21 mouse cellular contexts compared by ENCODE assay signal in the genomic region with DNA sequence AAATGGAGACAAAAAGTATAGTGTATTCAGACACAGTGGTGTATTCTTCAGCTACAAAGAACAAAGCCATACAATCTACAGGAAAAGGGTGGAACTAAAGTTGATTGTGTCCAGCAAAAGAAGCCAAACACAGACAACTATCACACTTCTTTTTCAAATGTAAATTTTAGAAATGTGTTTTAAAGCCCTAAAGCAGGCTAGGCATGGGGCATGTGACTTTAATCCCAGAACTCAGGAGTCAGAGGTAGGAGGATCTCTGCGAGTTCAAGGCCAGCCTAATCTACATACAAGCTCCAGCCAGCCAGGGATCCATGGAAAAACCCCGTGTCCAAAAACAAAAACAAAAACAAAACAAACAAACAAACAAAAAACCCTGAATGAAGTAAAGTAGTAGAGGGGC.
DNase-seq lines count a peak whose midpoint lies in the region; TF ChIP-seq lines count a peak whose summit lies in the region.
"Had no signal": no experiment of that assay in that cellular context is flagged by ENCODE, and none has a peak within 500 bp of the region (broad histone marks: within the 10 kb centered on the region; RNA-seq: fewer than 3 reads in every experiment).

No protein-coding gene starts in this region.

- peaks cover 0 to 8% of the 10 kb centered on the region in 2 experiments; a peak in 2 of 4 replicates for H3K4me1 ChIP-seq in ES-E14 (ENCODE audit: control insufficient read depth in 2 of 2, insufficient read depth in 2 of 2, low read length in 2 of 2, poor library complexity in 1 of 2)
- peaks cover 10% of the 10 kb centered on the region for H3K4me1 ChIP-seq in forebrain, embryonic 10.5 days
- H3K4me1 ChIP-seq: embryonic facial prominence, embryonic 15.5 days had no signal

- no peak overlapping the region for H3K27ac ChIP-seq in ES-E14 (ENCODE audit: insufficient read depth, low read depth, low read length, poor library complexity, severe bottlenecking)
- no peak overlapping the region for H3K27ac ChIP-seq in forebrain, embryonic 10.5 days
- H3K27ac ChIP-seq: embryonic facial prominence, embryonic 13.5 days; embryonic facial prominence, embryonic 15.5 days; forebrain, embryonic 13.5 days; forebrain, embryonic 15.5 days had no signal

- 74% methylated on average over 2 of the region's 2 CpGs for WGBS in forebrain, embryonic 10.5 days

- no peaks in the 10 kb centered on the region for H3K9me3 ChIP-seq in ES-E14 (ENCODE audit: control insufficient read depth, insufficient read depth, low read depth, low read length)
- no peaks in the 10 kb centered on the region for H3K9me3 ChIP-seq in forebrain, embryonic 10.5 days
- H3K9me3 ChIP-seq: embryonic facial prominence, embryonic 13.5 days; embryonic facial prominence, embryonic 15.5 days; forebrain, embryonic 13.5 days; forebrain, embryonic 15.5 days had no signal

- DNase-seq in ES-CJ7 (ENCODE audit: low read depth, low spot score) (peak; percentile 60), ES-E14 (ENCODE audit: low read depth, low spot score) (peak; percentile 26), ZHBTc4 (ENCODE audit: low read depth, low spot score) (peak; percentile 77)
- DNase-seq in lung, postnatal 4 days = no peak
- DNase-seq in forebrain, embryonic 10.5 days (ENCODE audit: extremely low spot score, low spot score) = no peak
- DNase-seq: adrenal gland, adult 2 months; adrenal gland, postnatal 10 days; adrenal gland, postnatal 25 days; cerebellum, adult 11 months; cerebellum, adult 18-20 months; cerebellum, adult 8-10 months; cerebellum, adult 9-11 months; cerebellum, postnatal 14 days; cerebellum, postnatal 36 days; embryo, embryonic 11 days; forebrain, postnatal 0 days had no signal

- H3K9ac ChIP-seq in ES-E14 (ENCODE audit: insufficient read depth, low read depth, low read length, poor library complexity, severe bottlenecking) = no peak overlapping the region
- H3K9ac ChIP-seq: embryonic facial prominence, embryonic 13.5 days; embryonic facial prominence, embryonic 15.5 days; forebrain, embryonic 13.5 days; forebrain, embryonic 15.5 days; forebrain, postnatal 0 days had no signal

- H3K27me3 ChIP-seq in forebrain, embryonic 10.5 days (ENCODE audit: poor library complexity, severe bottlenecking) = no peaks in the 10 kb centered on the region
- H3K27me3 ChIP-seq: embryonic facial prominence, embryonic 13.5 days; embryonic facial prominence, embryonic 15.5 days; forebrain, embryonic 13.5 days; forebrain, embryonic 15.5 days had no signal

- H3K36me3 ChIP-seq in ES-E14 (ENCODE audit: control insufficient read depth, insufficient read depth, low read length, poor library complexity, severe bottlenecking) = no peaks in the 10 kb centered on the region
- H3K36me3 ChIP-seq in forebrain, embryonic 10.5 days (replicated peaks) = no peaks in the 10 kb centered on the region
- H3K36me3 ChIP-seq: embryonic facial prominence, embryonic 13.5 days; embryonic facial prominence, embryonic 15.5 days; forebrain, embryonic 15.5 days had no signal

- in situ Hi-C loops in ES-E14 (cut with MboI; ENCODE audit: low sequenced_read_pairs in 2 of 2, unreplicated experiment in 2 of 2) = no loop called here

- no peak overlapping the region for H3K4me3 ChIP-seq in ES-E14 (ENCODE audit: insufficient read depth in 1 of 2, low read depth in 1 of 2, low read length in 2 of 2, poor library complexity in 1 of 2, severe bottlenecking in 1 of 2)
- no peak overlapping the region for H3K4me3 ChIP-seq in forebrain, embryonic 10.5 days
- H3K4me3 ChIP-seq: embryonic facial prominence, embryonic 13.5 days; embryonic facial prominence, embryonic 15.5 days; erythroblast, embryonic 14.5 days; forebrain, embryonic 13.5 days; forebrain, embryonic 15.5 days had no signal

TF ChIP-seq in ES-E14, 5 proteins besides CTCF, POLR2A, EP300 and RAD21:
- TF ChIP-seq MAFK (IDR thresholded peaks at IDR 0.05; ENCODE audit: insufficient read depth, low read depth, low read length) = no peak
- TF ChIP-seq ZNF384 (IDR thresholded peaks at IDR 0.05; ENCODE audit: low read depth, low read length) = no peak
- peak; percentile 38; the same call in 1 of the 2 replicates for TF ChIP-seq CHD2 (IDR thresholded peaks at IDR 0.05; ENCODE audit: low read depth, low read length)

Comparison
In these comparisons a context has a peak if more than half of its experiments do, and no peak if none do; other contexts are left out.
1. DNase-seq: peak in ES-CJ7 (single experiment), ES-E14 (single experiment) and ZHBTc4 (single experiment); none in lung, postnatal 4 days (0 of 2) and forebrain, embryonic 10.5 days (single experiment).